Mouse (Mus musculus) lung, adult 2 months (tissue): ENCODE data around the gene Cdc42se2.

Experiments used
- CTCF ChIP-seq: fragments of 200-500 bp; IDR thresholded peaks from 2 replicates; pipeline ENCODE4 v1.5.1; 2011; ENCODE audit warnings: mild to moderate bottlenecking, low read length, control low read depth; ENCODE audit not compliant: insufficient read depth
- POLR2A ChIP-seq: fragments of 200-500 bp; IDR thresholded peaks from 2 replicates; pipeline ENCODE4 v1.6.1; 2011; ENCODE audit warnings: low read depth, mild to moderate bottlenecking, control low read depth, low read length, borderline replicate concordance; ENCODE audit errors: extremely low read depth

GRCm38 (mm10) chr11:54744231-54744630 lies 43.2 kb downstream of the Cdc42se2 start:
- TF ChIP-seq CTCF: no peak
- no peak for TF ChIP-seq POLR2A
